Mouse (Mus musculus): ENCODE data around the gene Dbn1.

- TF ChIP-seq CTCF (IDR thresholded peaks at IDR 0.05) (no peak), EP300 (IDR thresholded peaks at IDR 0.05) (no peak)
These were observed 20.6 kb upstream of the Dbn1 start for GRCm38 (mm10) chr13:55508531-55508930.
